Mouse (Mus musculus) intestine, embryonic 15.5 days (tissue): ENCODE measurements around the gene Mindy1. TPM values are rescaled to one million over a fixed set of nuclear protein-coding genes. Genes with fewer than 3 reads are reported as not detected.

Experiments
- polyA plus RNA-seq: library from polyadenylated mRNA; unstranded; fragments of >200 nt; fragmentation: Nextera tagmentation; extraction: Ambion mirVana; gene quantifications from 2 replicates; pipeline ENCODE4 v1.2.1, GENCODE M21; 2015

Mindy1 gene
- polyA plus RNA-seq, 1 experiment from 2014 or later, result 36.1 TPM

Other genes with a start within 250 kb of the Mindy1 start
- 205 and 218 TPM in 2 replicates for gene Psmd4, start 238.7 kb upstream of the Mindy1 start, polyA plus RNA-seq
- 15.7 and 15.9 TPM in 2 replicates for gene Pip5k1a, start 174.4 kb upstream of the Mindy1 start, polyA plus RNA-seq
- 112 and 113 TPM in 2 replicates for gene Vps72, start 170.3 kb upstream of the Mindy1 start, polyA plus RNA-seq
- gene Tmod4, start 156.9 kb upstream of the Mindy1 start, polyA plus RNA-seq, result 0.83 and 0.99 TPM in 2 replicates
- gene Scnm1, start 147.3 kb upstream of the Mindy1 start, polyA plus RNA-seq, result 57.0 and 62.3 TPM in 2 replicates
- gene Lysmd1, start 147.3 kb upstream of the Mindy1 start, polyA plus RNA-seq, result 10.3 and 10.7 TPM in 2 replicates
- 4.3 and 5.3 TPM in 2 replicates for gene Tnfaip8l2, start 139.0 kb upstream of the Mindy1 start, polyA plus RNA-seq
- 4.3 and 4.8 TPM in 2 replicates for gene Sema6c, start 120.9 kb upstream of the Mindy1 start, polyA plus RNA-seq
- gene Gabpb2, start 63.4 kb upstream of the Mindy1 start, polyA plus RNA-seq, result 8.0 and 8.5 TPM in 2 replicates
- 70.2 and 74.3 TPM in 2 replicates for gene Cdc42se1, start 52.6 kb upstream of the Mindy1 start, polyA plus RNA-seq
- 19.0 and 20.2 TPM in 2 replicates for gene Mllt11, start 49.2 kb upstream of the Mindy1 start, polyA plus RNA-seq
- 0.16 and 0.20 TPM in 2 replicates for gene Gm128, start 39.7 kb upstream of the Mindy1 start, polyA plus RNA-seq
- 0.36 and 0.56 TPM in 2 replicates for gene Bnipl, start 30.2 kb upstream of the Mindy1 start, polyA plus RNA-seq
- 15.5 and 15.7 TPM in 2 replicates for gene Prune1, start 731 bp downstream of the Mindy1 start, polyA plus RNA-seq
- gene Anxa9, start 25.8 kb downstream of the Mindy1 start, polyA plus RNA-seq, result 1.4 and 1.6 TPM in 2 replicates
- gene Cers2, start 33.4 kb downstream of the Mindy1 start, polyA plus RNA-seq, result 146 and 148 TPM in 2 replicates
- 29.2 and 31.2 TPM in 2 replicates for gene Setdb1, start 75.9 kb downstream of the Mindy1 start, polyA plus RNA-seq
- not detected in 2 replicates for gene 4930558C23Rik, start 121.5 kb downstream of the Mindy1 start, polyA plus RNA-seq
- 32.8 and 34.6 TPM in 2 replicates for gene Arnt, start 153.0 kb downstream of the Mindy1 start, polyA plus RNA-seq
- 8.5 and 9.5 TPM in 2 replicates for gene Ctsk, start 217.9 kb downstream of the Mindy1 start, polyA plus RNA-seq
- gene Ctss, start 245.4 kb downstream of the Mindy1 start, polyA plus RNA-seq, result 28.2 and 29.6 TPM in 2 replicates